Mouse (Mus musculus) cerebellum, postnatal 36 days (tissue): ENCODE measurements around the gene Pitx3.
"Not testable (repeated sequence)": the region's sequence is repeated elsewhere in the genome, so short reads cannot be mapped to it uniquely, and the experiment has no call there.

Experiments
- DNase-seq, 2 experiments: peaks; one replicate each; pipeline ENCODE4 v3.0.0; 2021 to 2022; ENCODE audit warnings: mixed read lengths in 2 of 2

Gene Pitx3

DNA sequence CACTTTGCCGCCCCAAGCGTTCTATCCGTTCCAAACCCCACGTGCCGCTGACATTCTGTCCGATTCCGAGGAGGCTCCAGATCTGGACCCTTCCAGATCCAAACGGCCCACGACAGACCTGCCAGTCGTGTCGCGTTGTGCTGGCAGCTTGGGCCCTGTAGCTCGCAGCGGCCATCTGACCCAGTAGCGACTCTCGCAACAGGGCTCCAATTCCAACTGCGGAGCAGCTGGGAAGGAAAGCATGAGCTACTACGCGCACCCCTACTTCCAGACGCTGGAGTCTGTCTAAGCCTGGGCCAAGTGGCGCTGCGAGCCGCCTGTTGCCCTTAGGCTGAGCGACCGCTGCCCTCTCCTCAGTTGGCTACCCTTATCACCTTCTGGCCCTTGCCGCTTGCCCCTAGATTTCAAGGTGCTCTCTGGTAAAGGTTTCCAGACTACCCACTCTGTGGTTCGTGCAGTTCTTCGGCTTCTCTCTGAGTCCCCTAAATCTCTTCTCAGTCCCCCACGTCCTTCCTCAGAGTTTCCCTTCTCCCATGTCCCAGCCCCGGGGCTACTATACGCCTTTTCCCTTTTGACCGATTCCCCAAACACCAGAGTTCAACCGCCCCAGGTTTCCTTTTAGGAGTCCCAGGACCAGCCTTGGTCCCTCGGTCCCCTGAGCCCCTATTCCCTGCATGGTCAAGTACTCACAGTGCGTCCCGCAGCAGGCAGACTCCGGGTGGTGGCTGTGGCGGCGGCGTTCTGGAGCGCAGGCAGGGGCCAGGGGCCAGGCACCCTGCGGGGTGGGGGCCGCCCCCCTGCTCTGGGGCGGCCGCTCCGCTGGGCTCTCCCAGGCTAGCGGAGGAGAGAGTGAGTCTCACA lies at the start of gene Pitx3:
Gene Pitx3, minus strand, starts transcription at position 816 of the 861 bp plus-strand sequence.
- DNase-seq: peak in 1 of 2 experiments; percentile 8

- DNase-seq: no peak
Measured at GRCm38 (mm10) chr19:46187203-46187602, 39.1 kb upstream of the Pitx3 start.

DNA sequence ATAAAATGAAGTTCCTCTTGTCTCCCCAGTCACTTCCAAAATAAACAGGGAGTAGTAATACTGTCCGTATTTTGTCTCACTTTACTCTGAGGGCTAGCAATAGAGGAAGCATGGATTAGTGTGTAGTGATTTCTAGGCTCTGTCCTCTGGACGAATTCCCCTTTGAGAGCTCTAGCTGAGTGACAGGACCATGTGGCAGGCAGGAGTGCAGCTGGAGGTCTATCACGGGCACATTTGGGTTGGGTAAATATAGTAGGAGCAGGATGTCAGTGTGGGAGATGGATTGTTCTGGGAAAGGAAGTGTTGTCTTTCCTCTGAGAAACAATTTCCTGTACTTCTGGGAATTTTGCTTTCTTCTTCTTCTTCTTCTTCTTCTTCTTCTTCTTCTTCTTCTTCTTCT lies 38.5 kb upstream of the Pitx3 start:
- no peak for DNase-seq

GRCm38 (mm10) chr19:46182241-46182640 lies 34.1 kb upstream of the Pitx3 start:
- no peak for DNase-seq

DNA sequence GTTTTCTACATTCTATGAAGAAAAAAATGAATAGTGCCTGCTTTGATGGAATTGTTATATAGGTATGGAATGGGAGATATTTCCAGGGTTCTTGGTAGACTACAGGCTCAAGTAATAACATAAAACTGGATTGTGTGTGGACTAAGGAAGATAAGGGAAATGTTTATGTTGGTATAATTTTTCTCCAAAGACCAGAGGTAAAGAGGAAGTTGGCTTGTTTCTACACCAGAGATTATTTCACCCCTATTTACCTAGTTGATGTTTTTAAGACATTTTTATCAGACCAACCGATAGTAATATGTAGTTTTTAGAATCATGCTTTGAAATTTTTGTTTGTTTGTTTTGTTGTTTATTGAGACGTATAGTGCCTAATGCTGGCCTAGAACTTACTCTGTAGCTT lies 32.1 kb upstream of the Pitx3 start:
- DNase-seq: no peak

DNA sequence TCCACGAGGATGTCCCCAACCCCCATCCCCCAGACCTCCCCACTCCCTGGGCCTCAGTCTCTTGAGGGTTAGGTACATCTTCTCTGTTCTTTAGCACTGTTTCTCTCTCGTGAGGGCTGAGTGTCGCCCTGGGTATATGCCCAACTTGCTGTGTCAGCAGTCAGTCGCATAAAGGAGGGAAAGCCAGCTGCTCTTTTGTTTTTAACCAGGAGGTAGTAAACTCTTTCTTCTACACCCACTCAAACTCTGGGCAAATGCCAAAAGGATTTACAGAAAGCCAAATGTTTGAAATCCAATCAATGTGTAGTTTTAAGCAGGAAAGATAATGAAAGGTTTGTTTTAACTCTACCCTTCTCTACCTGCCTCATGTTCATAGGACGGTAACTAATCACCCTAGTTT lies 28.9 kb upstream of the Pitx3 start:
- no peak for DNase-seq

GRCm38 (mm10) chr19:46175173-46175572 lies 27.0 kb upstream of the Pitx3 start:
- DNase-seq: no peak

DNA sequence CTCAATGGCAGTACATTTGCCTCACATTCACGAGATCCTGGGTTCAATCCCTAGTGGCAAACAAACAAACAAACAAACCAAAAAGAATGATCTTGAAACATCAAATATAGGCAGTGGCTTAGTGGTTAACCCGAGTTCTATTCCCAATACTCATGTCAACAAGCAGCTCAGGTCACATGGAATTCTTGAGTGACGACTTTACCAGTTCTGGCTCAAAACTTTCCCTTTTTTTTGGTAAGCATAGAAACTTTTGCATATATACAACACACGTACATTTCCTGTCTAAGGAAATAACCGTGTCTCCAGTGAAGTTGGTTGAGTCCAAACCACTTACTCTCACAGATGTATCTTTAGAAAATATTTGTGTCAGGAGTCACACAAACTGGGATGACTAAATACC lies 24.4 kb upstream of the Pitx3 start:
- no peak for DNase-seq

DNA sequence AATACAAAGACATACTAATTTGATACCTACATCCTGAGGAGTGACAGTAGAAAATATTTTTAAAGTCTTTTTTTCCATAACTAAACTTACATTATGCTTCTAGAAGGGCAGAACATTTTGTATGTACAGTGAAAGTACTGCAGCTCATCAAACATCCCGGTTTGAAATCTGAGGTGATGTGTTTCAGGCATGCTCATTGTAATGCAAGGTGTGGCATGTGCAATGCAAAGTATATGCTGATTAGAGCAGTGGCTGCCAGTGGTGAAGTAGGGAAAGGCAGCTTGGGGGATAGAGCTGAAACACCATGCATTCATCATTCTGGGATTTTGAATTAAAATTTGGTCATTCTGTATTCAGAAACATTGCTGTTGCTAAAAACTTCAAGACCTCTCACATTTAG lies 21.8 kb upstream of the Pitx3 start:
- DNase-seq: no peak

DNA sequence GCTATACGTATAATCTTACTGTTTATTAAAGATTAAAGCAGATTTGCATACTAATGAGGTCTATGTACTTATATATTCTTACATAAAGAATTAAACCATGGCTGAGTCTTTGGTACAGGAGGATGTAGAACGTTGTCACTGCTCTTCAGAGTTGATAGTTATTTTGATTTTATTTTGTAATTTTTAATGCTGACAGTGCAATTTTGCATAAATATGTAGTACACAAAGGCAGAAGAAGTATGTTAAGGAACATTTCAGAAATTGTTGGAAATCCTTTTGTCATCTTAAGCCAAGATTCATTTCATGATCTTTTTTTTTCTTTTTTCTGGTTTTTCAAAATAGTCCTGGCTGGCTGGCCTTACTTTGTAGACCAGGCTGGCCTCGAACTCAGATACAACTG lies 21.3 kb upstream of the Pitx3 start:
- DNase-seq: no peak

DNA sequence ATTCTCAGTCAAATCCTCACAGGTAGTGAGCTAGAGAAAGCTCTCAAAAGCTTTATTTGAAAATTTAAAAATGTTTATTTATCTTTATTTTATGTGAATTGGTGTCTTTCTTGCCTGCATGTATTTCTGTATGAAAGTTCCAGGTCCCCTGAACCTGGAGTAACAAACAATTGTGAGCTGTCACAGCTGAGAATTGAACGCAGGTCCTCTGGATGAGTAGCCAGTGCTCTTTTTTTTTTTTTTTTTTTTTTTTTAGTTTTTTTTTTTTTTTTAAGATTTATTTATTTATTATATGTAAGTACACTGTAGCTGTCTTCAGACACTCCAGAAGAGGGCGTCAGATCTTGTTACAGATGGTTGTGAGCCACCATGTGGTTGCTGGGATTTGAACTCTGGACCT lies 19.0 kb upstream of the Pitx3 start:
- DNase-seq: not testable (repeated sequence)

DNA sequence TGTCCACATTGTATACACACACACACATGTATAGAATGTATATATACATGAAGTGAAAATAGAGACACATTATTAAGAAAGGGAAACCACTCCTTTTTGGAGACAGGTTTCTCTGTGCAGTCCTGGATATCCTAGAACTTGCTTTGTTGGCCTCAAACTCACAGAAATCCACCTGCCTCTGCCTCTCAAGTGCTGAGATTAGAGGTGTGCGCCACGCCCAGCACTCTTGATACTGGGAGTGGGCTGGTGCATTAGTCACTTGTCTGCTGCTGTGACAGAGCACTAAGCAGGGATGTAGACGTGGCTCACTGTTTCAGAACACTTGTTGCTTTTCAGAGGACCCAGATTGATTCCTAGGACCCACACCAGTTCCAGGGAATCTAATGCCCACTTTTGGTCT lies 17.8 kb upstream of the Pitx3 start:
- no peak for DNase-seq

GRCm38 (mm10) chr19:46152127-46152803 lies 4.1 kb upstream of the Pitx3 start, which contains the start of gene Gbf1:
Gene Gbf1 (plus strand): TSS chr19:46152509.
- DNase-seq: peak; percentile 91 to 95

DNA sequence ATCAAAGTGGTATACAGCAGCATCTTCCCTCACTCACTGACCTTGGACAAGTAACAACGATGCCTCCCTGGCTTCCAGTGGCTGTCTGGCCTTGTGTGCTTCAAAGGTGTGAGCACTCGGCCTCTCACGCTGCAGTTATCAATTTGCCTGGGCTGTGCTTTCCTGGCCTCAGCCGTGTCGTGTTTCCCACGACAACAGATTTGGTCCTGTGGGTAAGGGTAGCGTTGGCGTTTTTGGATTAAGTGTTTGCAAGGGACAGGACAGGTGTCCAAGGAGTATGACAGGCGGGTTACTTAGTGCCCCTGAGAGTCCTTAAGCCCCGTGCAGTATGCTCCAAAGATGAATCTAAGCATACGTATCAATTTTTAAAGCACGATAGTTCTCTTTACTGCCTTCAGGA lies 965 bp upstream of the Pitx3 start:
- DNase-seq: no peak

DNA sequence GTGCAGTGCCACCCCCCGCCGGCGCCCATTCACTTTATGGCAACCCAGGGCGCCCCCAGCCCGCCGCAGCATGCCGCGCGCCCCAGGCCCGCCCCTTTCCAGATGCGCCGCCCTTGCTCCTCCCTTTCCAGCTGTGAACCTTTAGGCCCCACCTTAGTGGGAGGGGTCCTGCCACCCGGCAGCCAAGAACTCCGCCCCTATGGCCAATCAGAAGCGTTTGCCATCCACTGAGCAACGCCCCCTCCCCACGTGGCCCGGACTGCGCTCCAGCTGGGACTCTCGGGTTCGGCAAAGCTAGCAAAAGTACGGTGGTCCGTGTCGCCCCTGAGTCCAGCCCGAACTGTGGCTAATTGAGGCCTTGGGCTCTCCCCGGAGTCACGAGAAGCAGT lies 240 bp upstream of the Pitx3 start:
- peak in 1 of 2 experiments; percentile 28 for DNase-seq

DNA sequence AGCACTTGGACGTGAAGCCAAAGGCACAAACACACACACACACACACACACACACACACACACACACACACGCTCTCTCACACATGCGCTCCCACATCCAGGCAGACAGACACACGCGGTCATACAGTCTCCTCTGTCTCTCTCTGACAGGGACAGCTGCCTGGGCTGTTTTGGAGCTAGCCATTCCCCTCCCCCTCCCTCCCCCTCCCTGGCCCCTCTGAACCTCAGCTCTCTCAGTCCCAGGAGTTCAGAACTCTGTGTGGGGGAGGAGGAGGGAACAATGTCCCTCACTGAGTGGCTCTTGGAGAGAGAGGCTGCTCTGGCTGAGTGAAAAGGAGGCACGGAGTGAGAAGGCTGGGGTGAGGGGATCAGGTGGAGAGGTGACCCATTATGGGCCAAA lies 7.0 kb downstream of the Pitx3 start:
- DNase-seq: no peak

DNA sequence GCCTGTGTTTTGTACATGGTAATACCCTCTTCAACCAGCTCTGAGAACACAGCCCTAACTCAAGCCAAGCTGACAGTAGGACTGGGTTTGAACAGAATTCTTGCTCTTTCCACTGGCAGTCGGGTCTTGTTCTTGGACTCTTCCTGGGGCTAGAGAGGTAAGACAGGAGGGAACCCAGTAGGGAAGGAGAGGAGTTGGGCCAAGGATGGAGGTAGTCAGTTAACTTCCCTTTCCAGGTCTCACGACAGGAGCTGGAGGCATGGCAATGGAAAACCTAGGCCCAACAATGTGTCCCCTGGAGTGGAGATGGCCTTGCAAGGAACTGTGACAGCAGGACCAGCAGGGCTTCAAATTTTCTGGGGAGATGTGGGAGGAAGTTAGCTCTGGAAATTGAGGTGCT lies 7.8 kb downstream of the Pitx3 start:
- DNase-seq: no peak

GRCm38 (mm10) chr19:46136639-46137580 lies 11.2 kb downstream of the Pitx3 start:
- peak; percentile 35 to 49 for DNase-seq

DNA sequence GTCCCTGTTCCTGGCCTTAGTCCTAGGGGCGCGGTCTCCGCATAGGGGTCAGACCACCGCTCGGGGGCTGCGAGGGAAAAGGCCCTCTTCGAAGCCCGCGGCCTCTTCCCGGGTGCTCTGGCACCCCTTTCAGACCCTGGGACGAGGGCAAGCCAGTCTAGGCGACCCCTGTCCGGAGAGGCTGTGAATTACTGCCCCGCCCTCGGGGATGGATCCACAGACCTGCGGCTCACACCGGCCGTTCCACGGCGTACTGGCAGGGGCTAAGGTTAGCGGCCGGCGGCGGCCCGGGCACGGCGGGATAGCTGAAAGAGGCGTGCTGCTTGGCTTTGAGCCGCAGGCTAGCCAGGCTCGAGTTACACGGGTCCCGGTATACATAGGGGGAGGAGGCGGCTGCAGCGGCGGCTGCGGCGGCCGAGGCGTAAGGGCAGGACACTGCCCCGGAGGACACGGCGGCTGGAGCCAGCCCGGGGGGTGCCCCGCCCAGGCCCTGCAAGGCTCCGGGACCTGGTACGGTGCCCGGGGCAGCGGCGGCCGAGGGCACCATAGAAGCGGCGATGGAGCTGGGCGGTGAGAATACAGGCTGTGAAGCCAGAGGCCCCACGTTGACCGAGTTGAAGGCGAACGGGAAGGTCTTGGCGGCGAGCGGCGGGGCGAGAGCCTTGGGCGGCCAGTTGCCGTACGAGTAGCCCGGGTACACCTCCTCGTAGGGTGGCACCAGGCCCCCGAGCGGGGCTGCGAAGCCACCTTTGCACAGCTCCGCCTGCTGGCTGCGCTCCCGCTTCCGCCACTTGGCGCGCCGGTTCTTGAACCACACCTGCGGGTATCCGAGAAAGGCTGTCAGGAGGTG lies 12.1 kb downstream of the Pitx3 start:
- peak; percentile 51 to 56 for DNase-seq

DNA sequence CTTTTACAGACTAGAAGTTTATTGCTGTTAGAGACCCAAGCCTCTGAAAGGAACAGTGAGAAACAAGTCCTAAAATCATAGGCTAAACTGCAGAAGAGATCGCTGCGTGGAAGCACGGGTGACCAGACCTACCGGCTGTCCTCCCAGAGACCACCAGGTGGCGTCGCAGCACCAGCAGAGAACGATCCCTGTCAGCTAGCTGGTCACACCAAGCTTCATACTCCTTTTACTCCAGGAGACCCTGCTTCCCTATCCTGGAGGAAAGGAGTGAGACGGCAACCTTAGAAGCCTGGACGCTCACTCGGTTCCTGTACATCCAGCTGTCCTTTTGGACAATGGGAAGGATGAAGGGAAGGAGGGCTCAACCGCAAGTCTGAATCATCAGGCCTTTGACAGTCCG lies 12.8 kb downstream of the Pitx3 start:
- peak; percentile 93 to 96 for DNase-seq

DNA sequence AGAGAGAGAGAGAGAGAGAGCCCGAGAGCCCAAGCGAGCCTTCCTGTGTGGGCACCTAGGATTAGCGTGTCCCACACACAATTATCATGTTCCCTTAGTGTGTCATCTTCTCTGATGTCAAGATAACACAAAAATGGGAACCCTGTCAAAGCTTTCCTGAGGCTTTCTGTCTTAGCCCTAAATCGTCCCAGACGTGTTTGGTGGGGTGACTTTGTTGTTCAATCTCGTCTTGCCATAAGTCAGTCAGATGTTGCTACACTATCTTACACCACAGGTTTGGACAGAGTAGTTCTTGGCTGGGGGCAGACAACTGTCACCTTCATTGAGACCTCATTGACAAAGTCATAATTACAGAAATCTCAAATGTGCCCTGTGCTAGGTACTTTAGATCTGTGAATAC lies 15.5 kb downstream of the Pitx3 start:
- DNase-seq: no peak
